In the genomic region with DNA sequence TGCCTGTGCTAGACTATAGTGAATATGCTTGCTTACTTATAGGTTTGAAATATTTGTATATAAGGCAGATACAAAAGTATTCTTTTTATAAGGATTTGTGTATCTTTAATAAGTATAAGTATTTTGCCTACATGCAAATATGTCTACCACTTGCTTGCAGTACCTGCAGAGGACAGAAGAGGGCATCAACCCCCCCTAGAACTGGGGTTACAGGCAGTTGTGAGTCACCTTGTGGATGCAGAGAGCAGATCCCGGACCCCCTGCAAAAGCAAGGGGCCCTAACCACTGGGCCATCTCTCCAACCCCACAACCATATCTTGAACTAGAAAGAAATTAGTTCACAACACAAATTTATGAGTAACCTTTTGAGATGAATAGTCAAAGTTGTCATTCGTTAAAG, we compare ENCODE assay signal across 14 mouse cellular contexts.
DNase-seq lines count a peak whose midpoint lies in the region.
"Had no signal": no experiment of that assay in that cellular context is flagged by ENCODE, and none has a peak within 500 bp of the region (broad histone marks: within the 10 kb centered on the region; RNA-seq: fewer than 3 reads in every experiment).

No protein-coding gene starts in this region.

- DNase-seq in adrenal gland, postnatal 14 days, result peak; percentile 6
- DNase-seq in adrenal gland, postnatal 10 days, result no peak
- peak; percentile 20 to 42 for DNase-seq in kidney, postnatal 4 days
- DNase-seq in kidney, adult 9 months, result no peak
- peak; percentile 58 for DNase-seq in testis, postnatal 10 days (ENCODE audit: low spot score)
- no peak for DNase-seq in testis, postnatal 14 days (ENCODE audit: low spot score)
- DNase-seq in adipocyte (ENCODE audit: low spot score), result no peak
- DNase-seq in right cerebral cortex, postnatal 10 days (ENCODE audit: low spot score in 2 of 2), result no peak
- DNase-seq: adrenal gland, postnatal 25 days; cerebellum, postnatal 25 days; gastrocnemius, postnatal 10 days; heart, postnatal 36 days; left cerebral cortex, postnatal 4 days; thymus, adult 2 months had no signal

Comparison
In these comparisons a context has a peak if more than half of its experiments do, and no peak if none do; other contexts are left out.
1. DNase-seq: peak in adrenal gland, postnatal 14 days (single experiment), kidney, postnatal 4 days (2 of 2) and testis, postnatal 10 days (single experiment); none in adrenal gland, postnatal 10 days (single experiment), kidney, adult 9 months (single experiment), testis, postnatal 14 days (single experiment), adipocyte (single experiment) and right cerebral cortex, postnatal 10 days (0 of 2).